Mouse (Mus musculus): Measurements from ENCODE around the gene Gm960.

- TF ChIP-seq CTCF (IDR thresholded peaks at IDR 0.05; ENCODE audit: low read depth) (no peak), EP300 (IDR thresholded peaks at IDR 0.05; ENCODE audit: low read depth) (no peak)
Observed at GRCm38 (mm10) chr19:4620721-4621120, 77.7 kb downstream of the Gm960 start.
